Mouse (Mus musculus) stomach, embryonic 15.5 days (tissue): ENCODE data around the gene Smg7. TPM values are rescaled to one million over a fixed set of nuclear protein-coding genes. Genes with fewer than 3 reads are reported as not detected.

Experiments
- ATAC-seq: fragments of 200-750 bp; cut with Nextera tagmentation; 2 replicates; pipeline ENCODE4 v1.8.0; 2017; ENCODE audit warnings: low read depth, moderate number of reproducible peaks, moderate TSS enrichment; ENCODE audit not compliant: insufficient read depth, low FRiP score
- H3K27ac ChIP-seq: fragments of 300-500 bp; sonication (generic); 2 replicates; pipeline ENCODE4 v1.5.1; 2015; ENCODE audit warnings: mild to moderate bottlenecking, inconsistent platforms
- H3K27me3 ChIP-seq: fragments of 300-500 bp; sonication (generic); replicated peaks from 2 replicates; pipeline ENCODE4 v1.6.1; 2015; ENCODE audit warnings: inconsistent platforms
- H3K36me3 ChIP-seq: fragments of 300-500 bp; sonication (generic); 2 replicates; pipeline ENCODE4 v1.6.1; 2015; ENCODE audit warnings: inconsistent platforms
- H3K4me1 ChIP-seq: fragments of 300-500 bp; sonication (generic); 2 replicates; pipeline ENCODE4 v1.6.1; 2015; ENCODE audit warnings: inconsistent platforms
- H3K4me2 ChIP-seq: fragments of 300-500 bp; sonication (generic); 2 replicates; pipeline ENCODE4 v1.6.1; 2015; ENCODE audit warnings: mild to moderate bottlenecking, inconsistent platforms
- H3K4me3 ChIP-seq: fragments of 300-500 bp; sonication (generic); replicated peaks from 2 replicates; pipeline ENCODE4 v1.5.1; 2015; ENCODE audit warnings: inconsistent platforms
- H3K9ac ChIP-seq: fragments of 300-500 bp; sonication (generic); 2 replicates; pipeline ENCODE4 v1.6.1; 2015; ENCODE audit warnings: inconsistent platforms
- H3K9me3 ChIP-seq: fragments of 300-500 bp; sonication (generic); 2 replicates; pipeline ENCODE4 v1.6.1; 2016; ENCODE audit warnings: inconsistent platforms
- WGBS: fragments of 180-500 bp; shearing (Covaris S2); methylation state at CpG from one replicate; pipeline ENCODE4 v1.1.7; 2015; 5-methylcytosine and 5-hydroxymethylcytosine counted together
- polyA plus RNA-seq: library from polyadenylated mRNA; unstranded; fragments of >200 nt; fragmentation: Nextera tagmentation; extraction: Ambion mirVana; gene quantifications from 2 replicates; pipeline ENCODE4 v1.2.1, GENCODE M21; 2015

Gene Smg7
- polyA plus RNA-seq, 1 experiment from 2014 or later: 22.8 TPM

DNA sequence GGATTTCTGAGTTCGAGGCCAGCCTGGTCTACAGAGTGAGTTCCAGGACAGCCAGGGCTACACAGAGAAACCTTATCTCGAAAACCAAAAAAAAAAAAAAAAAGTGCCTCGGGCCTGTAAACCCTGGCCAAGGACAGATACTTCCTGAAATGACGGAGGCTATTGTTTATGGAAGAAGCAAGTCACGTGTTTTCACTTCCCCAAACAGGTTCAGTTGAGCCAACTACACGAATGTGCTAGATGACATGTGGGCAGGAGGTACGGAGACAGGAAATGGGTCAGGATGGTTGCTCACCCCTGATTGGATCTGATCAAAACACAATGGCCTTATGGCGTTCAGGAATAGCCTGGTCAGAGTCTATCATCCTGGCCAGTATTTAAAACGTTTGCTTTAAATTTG is 104.3 kb downstream of the Smg7 start:
- WGBS: 55% methylated on average over 9 of the region's 9 CpGs
- Histone ChIP-seq H3K4me2 (no peak overlapping the region), H3K4me3 (no peak overlapping the region), H3K36me3 (no peaks in the 10 kb centered on the region), H3K9ac (no peak overlapping the region), H3K27me3 (no peaks in the 10 kb centered on the region), H3K9me3 (no peaks in the 10 kb centered on the region), H3K27ac (no peak overlapping the region), H3K4me1 (no peaks in the 10 kb centered on the region)
- peak; percentile 50; the same call in 1 of the 2 replicates for ATAC-seq

DNA sequence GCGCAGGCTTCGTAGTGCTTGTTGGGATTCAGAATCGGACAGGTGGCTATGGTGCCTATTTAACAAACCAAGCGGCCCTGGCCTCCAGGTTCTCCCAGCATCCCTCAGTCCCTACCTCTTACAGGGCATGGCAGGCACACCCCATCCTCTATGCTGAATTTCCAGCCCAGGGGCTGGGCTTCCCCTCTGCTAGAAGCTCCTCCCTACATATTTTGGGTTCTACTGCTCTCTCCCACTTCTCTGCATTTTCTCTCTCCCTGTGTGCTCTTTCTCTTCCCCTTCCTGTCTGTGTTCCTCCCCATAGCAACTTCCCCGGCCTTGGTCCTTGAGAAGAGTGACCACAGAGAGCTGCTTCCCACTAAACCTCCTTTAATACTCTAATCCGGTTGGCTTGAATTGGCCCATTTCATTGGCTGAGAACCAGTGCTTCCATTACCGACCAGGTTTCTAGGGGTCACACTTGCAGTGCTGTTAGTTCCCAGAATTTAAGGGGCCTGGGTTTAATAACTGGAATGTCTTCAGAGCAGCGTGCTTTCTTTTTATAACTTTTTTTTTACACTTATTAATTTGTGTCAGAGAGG is 105.7 kb downstream of the Smg7 start:
- Histone ChIP-seq H3K9me3 (no peaks in the 10 kb centered on the region), H3K4me1 (no peaks in the 10 kb centered on the region), H3K9ac (no peak overlapping the region), H3K4me2 (no peak overlapping the region), H3K36me3 (no peaks in the 10 kb centered on the region), H3K27ac (no peak overlapping the region), H3K4me3 (no peak overlapping the region), H3K27me3 (no peaks in the 10 kb centered on the region)
- no peak for ATAC-seq
- 76% methylated on average over 8 of the region's 8 CpGs for WGBS

DNA sequence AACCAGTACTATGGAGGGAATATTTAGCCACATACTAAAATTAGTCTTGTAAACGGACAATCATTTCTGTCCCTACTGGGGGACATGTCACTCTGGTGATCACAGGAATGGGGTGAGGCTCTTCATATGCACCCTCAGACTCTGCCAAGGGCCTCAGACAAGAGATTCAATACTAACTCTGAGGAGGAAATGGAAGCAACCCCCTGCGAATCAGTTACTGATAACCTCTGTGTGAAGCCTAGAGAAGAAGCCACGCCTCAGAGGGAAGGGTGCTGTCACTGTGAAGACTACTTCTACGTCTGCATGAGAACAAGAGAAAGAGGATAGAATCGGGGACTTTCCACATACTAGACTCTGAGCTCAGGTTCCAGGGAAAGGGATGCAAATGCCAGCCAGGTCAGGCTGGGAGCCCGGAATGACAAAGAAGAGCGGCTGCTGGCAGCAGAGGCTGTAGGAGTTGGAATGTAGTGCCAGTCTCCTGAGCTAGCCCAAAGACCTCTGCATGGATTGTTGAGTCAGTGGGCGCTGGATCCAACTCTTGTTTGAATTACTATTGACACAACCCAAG is 106.7 kb downstream of the Smg7 start:
- WGBS: 65% methylated on average over 8 of the region's 8 CpGs
- no peak overlapping the region for H3K4me3 ChIP-seq
- no peaks in the 10 kb centered on the region for H3K27me3 ChIP-seq
- ATAC-seq: no peak
- no peaks in the 10 kb centered on the region for H3K9me3 ChIP-seq
- 0 out of 2 replicates have a peak, but pooled peaks cover 2% of the 10 kb centered on the region for H3K4me1 ChIP-seq
- H3K36me3 ChIP-seq: no peaks in the 10 kb centered on the region
- H3K27ac ChIP-seq: no peak overlapping the region
- H3K9ac ChIP-seq: no peak overlapping the region
- H3K4me2 ChIP-seq: no peak overlapping the region

DNA sequence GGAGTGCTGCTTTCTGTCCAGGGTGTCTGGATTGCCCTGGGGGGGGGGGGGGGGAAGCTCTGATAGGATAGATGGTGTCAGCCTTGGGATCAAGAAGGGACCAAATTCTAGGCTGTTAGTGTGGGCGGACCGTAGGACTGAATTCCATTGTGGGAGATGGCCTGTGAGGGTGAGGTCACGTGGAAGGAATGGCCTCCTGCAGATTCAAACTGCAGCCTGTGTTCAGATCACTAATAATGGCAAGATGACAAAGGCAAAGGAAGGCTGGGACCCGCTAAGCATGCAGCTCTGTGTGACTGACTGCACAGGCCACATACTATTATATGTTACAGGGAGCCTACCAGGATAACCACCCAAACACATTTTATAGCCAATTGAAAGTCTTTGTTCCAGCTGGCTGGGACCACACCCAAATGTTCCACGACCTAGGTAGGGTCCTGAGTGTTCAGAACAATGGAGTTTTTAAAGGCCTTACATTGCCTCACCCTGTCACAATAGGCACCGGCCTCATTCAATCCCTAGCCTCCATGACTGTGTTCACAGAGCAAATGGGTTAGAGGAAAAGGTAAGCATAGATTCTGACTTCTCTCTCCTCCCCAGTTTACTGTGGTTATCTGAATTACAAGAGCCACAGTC is 108.8 kb downstream of the Smg7 start:
- Histone ChIP-seq H3K9me3 (no peaks in the 10 kb centered on the region), H3K9ac (no peak overlapping the region), H3K36me3 (no peaks in the 10 kb centered on the region), H3K4me2 (no peak overlapping the region), H3K27me3 (no peaks in the 10 kb centered on the region), H3K27ac (no peak overlapping the region), H3K4me3 (no peak overlapping the region), H3K4me1 (0 out of 2 replicates have a peak, but pooled peaks cover 2% of the 10 kb centered on the region)
- no peak for ATAC-seq
- WGBS: 72% methylated on average over 6 of the region's 6 CpGs

DNA sequence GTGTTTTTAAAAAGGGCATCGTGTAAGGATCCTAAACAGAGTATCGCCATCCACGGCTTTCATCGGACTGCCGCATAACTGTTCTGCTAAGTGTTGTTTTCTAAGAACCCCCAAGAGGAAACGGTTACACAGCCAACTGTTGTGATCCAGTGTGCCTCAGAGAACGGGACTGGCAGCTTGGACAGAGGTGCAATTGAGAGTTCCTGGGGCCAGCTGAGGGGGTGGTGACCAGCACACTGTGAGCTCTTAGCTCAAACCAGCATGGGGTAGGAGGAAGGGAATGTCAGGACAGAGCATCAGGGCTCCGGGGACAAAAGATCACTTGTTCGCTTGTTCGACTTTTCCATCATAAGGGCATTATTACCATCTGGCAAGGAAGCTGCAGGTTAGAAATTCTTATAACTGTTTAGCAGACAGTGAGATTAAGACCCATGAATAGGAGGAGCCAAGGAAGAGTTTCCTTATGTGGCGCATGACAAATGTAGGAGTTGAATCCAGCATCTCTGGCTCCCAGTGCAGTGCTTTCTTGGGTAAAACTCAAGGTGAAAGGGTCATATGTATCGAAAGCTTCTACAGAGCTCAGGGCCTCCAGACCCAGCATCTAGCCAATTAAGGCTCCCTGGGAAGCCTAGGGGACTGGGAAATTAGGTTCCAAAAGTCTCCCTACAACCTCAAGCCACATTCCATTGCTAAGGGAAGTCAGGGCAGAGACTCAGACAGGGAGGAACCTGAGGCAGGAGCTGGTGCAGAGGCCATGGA is 109.5 kb downstream of the Smg7 start:
- Histone ChIP-seq H3K9ac (no peak overlapping the region), H3K4me3 (no peak overlapping the region), H3K9me3 (no peaks in the 10 kb centered on the region), H3K27me3 (no peaks in the 10 kb centered on the region), H3K27ac (no peak overlapping the region), H3K4me2 (no peak overlapping the region), H3K4me1 (peaks cover 4% of the 10 kb centered on the region; the same call in 1 of the 2 replicates), H3K36me3 (no peaks in the 10 kb centered on the region)
- 66% methylated on average over 12 of the region's 12 CpGs for WGBS
- ATAC-seq: peak; percentile 48; the same call in 1 of the 2 replicates

DNA sequence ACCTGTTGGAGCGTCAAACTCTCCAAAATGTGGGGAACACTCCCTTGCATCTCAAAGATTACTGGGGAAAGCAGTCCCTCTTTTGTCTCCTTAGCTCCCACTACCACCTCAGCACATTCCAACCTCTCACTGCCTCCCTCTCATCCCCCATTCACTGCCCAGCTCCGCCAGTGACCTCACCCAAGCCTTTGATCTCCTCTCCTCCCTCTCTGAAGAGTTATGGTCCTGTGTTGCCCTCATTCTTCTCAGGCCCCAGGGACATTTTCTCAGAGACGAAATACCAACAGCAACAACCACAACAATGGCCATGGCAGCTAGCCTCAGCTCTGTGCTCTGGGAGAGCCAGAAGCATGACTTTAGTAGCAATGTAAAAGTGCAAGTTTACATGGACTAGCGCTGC is 111.2 kb downstream of the Smg7 start:
- WGBS: 31% methylated on average over 4 of the region's 4 CpGs
- ATAC-seq: no peak
- Histone ChIP-seq H3K27ac (no peak overlapping the region), H3K4me3 (no peak overlapping the region), H3K9ac (no peak overlapping the region), H3K27me3 (no peaks in the 10 kb centered on the region), H3K36me3 (no peaks in the 10 kb centered on the region), H3K4me2 (no peak overlapping the region), H3K4me1 (peaks cover 4% of the 10 kb centered on the region; the same call in 1 of the 2 replicates), H3K9me3 (no peaks in the 10 kb centered on the region)

DNA sequence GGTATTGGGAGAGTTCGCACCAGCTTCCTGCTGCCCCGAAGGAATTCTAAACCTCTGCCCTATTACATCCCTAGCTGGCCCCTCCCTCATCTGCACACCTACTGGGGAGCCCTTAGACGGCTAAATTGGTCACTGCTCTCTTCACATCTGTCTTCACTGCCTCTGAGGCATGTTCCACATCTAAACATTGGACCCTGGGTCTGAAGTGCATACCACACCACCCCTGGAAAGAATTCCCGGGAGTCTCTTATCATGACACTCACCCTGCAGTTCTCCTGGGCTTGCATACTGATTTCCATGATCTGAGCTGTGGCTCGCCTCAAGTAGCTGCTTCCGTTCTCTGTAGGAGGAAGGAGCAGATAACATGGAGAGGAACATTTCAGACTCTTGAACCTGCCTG is 111.6 kb downstream of the Smg7 start:
- Histone ChIP-seq H3K27ac (no peak overlapping the region), H3K4me1 (peaks cover 4% of the 10 kb centered on the region; the same call in 1 of the 2 replicates), H3K36me3 (no peaks in the 10 kb centered on the region), H3K4me2 (no peak overlapping the region), H3K9me3 (no peaks in the 10 kb centered on the region), H3K27me3 (no peaks in the 10 kb centered on the region), H3K9ac (no peak overlapping the region), H3K4me3 (no peak overlapping the region)
- 0 out of 2 replicates have a peak, but pooled peaks have one; percentile 24 for ATAC-seq
- 12% methylated on average over 6 of the region's 6 CpGs for WGBS

DNA sequence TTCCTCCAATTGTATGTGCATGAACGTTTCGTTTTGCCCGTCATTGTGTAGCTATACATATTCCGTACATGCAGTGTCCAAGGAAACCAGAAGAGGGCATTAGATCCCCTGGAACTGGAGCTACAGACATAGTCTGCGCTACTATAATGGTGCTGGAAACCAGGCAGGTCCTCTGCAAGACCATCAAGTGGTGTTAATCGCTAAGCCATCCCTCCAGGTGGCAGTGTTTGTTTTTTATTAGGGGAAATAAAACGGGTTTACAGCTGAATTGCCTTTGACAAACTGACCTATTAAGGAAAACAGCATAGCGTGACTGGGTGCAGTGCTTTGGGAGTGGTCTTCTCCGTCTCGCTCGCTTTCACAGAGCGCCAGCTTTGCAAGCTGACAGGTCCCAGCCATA is 112.2 kb downstream of the Smg7 start:
- Histone ChIP-seq H3K36me3 (no peaks in the 10 kb centered on the region), H3K9me3 (no peaks in the 10 kb centered on the region), H3K4me2 (no peak overlapping the region), H3K4me3 (no peak overlapping the region), H3K9ac (no peak overlapping the region), H3K27ac (no peak overlapping the region), H3K27me3 (no peaks in the 10 kb centered on the region), H3K4me1 (peaks cover 4% of the 10 kb centered on the region; the same call in 1 of the 2 replicates)
- no peak for ATAC-seq
- 25% methylated on average over 12 of the region's 12 CpGs for WGBS

DNA sequence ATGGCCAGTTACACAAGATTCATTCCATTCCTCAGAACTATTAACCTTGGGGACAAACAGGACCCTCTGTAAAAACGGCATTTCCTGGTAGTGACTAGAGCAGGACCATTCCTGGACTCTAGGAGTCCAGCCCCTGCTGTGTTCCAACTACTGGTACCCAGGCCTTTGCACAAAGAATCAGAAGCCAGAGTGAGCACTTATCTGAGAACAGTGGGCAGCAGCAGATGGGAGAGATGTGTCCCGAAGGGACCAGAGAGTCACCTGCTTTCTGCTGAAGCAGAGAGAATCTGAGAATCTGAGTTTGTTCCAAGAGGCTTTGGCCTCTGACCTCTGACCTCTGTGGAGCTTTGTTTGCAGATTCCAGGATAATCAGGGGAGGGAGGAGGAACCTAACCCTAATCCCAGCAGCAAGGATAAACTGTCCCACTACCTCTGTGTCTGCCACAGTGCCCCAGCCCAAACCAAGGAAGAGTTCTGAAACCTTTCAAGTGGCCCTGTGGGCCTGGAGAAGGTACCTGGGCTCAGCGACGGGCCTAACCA is 114.3 kb downstream of the Smg7 start:
- WGBS: 45% methylated on average over 4 of the region's 4 CpGs

More for the DNA sequence above, 114.3 kb downstream of the Smg7 start:
- H3K9me3 ChIP-seq: no peaks in the 10 kb centered on the region
- no peak overlapping the region for H3K9ac ChIP-seq
- ATAC-seq: no peak
- no peaks in the 10 kb centered on the region for H3K27me3 ChIP-seq
- H3K27ac ChIP-seq: no peak overlapping the region
- no peak overlapping the region for H3K4me3 ChIP-seq
- H3K36me3 ChIP-seq: no peaks in the 10 kb centered on the region
- H3K4me1 ChIP-seq: peaks cover 4% of the 10 kb centered on the region; the same call in 1 of the 2 replicates
- no peak overlapping the region for H3K4me2 ChIP-seq
